Mouse (Mus musculus) right cerebral cortex, postnatal 4 days (tissue): ENCODE data around the gene Dnm3.

ENCODE experiments used
- DNase-seq: peaks from one replicate; pipeline ENCODE4 v3.0.0-alpha.2; 2022

The Dnm3 gene

DNA sequence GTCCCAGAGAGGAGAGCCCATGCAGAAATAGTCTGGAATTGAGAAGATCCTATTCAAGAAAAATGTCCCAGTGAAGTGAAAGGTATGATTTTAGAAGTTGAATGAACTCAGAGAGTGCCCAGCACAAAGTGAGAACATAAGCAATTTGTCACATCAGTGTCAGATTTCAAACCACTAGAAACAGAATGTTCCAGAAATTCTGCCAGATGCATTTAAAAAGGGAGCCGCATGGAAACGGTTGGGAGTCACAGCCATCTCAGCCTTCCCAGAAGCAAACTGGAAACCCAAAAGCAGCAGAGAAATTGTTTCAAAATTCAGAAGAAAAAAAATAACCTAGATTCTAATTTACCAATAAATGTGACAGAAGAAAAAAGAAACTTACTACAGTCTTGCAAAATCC lies 154.7 kb downstream of the Dnm3 start:
- DNase-seq = no peak

DNA sequence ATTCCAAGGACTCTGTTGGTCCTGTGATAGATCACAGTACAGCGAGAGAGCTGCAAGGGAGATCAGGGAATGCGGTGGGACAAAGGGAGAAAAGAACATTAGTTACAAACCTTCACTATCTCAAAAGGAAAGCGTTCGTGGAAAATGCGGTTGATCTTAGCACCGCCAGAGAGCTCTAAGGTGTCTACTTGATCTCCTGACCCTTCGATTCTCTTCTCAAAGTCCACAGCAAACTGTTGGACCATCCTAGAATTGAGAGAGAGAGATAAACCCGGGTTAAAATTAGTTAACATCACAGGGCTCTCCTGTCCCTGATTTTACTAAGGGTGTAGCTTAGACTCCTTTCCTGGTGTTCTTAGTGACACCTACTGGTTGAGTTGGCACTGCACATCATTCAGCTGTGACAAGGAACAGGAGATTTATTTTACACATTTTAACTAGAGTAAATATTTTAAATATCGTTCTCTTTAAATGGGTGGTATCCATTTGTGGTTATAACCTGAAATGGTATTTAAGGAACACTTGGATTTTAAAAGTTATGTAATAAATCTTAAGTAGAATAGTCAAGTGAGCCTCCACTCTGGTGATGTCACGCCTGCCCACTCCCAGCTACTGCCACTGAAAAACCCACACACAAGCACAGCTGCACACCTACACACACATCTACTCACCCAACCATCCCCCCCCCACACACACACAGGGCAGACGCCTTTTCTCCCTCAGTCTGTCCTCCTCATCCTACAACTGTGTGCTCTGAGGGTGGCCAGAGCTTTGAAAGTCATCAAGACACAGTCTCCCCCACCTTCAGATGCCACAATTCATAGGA lies 164.2 kb downstream of the Dnm3 start:
- no peak for DNase-seq

DNA sequence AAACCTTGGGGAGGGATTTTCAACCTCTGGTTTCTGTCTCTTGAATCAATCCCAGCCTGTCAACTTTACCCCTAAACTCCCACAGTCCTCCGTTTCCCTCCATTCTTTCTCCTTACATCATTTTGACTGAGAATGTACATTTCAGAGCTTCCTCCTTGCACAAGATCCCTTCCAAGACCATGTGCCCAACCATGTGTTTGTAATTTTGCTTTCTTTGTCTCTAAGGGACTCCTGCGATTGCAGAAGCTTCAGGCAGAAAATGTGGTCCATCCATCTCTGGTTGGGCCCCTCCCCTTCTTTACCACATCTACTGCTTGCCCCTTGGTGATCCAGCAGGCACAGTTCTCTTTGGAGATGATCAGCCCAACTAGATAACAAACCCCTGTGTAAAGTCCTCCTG lies 165.2 kb downstream of the Dnm3 start:
- no peak for DNase-seq

DNA sequence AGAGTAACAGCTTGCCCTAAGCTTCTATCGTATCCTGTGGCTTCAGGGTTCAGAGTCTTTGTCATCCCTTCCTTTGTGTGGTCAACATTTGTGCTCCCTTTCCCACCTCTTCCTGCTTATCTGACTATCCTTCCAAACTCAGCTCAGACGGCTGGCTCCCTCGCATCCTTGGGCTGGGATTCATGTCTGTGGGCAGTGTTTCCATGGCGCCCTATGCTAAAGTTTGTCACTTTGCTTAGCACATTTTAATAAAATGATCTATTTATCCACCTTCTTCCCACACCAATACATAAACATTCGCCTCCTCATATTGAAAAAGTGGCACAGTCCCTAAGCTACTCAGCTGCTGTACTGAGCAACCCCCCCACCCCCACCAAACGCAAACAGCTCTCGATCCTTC lies 165.7 kb downstream of the Dnm3 start:
- no peak for DNase-seq

DNA sequence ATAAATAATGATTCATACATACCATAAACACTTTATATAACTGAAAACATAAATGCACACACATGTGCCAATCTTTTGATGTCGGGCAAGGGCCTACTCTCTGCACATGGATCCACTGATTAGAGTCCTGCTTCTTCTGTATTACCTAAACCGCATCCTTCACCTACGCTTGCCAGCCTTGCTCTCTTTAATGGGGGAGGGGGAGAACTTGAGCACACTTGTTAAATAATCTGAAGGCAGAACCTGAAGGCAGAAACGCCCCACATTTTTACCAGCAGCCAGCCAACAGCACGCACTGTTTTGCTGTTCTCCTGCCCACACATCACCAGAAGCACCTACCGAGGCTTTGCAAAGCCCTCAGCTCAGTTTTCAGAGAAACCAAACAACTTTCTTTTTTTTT lies 172.6 kb downstream of the Dnm3 start:
- no peak for DNase-seq

DNA sequence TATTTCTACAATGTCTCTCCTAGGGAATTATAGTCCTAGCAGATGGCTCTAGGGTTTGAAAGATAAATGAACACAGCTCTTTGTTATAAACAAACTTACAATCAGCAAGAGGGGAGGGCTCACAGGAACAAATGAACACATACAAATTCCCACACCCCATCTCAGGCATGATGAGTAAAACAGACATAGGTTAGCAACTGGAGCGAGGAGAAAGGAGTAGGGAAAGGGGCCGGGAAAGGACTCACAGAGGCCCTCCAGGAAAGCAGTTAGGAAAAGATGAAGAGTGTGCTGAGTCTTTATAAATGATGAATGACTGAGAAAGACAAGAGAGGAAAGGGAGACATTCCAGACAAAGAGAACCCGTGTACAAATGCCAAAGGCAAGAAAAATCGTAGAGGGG lies 175.4 kb downstream of the Dnm3 start:
- DNase-seq = no peak

DNA sequence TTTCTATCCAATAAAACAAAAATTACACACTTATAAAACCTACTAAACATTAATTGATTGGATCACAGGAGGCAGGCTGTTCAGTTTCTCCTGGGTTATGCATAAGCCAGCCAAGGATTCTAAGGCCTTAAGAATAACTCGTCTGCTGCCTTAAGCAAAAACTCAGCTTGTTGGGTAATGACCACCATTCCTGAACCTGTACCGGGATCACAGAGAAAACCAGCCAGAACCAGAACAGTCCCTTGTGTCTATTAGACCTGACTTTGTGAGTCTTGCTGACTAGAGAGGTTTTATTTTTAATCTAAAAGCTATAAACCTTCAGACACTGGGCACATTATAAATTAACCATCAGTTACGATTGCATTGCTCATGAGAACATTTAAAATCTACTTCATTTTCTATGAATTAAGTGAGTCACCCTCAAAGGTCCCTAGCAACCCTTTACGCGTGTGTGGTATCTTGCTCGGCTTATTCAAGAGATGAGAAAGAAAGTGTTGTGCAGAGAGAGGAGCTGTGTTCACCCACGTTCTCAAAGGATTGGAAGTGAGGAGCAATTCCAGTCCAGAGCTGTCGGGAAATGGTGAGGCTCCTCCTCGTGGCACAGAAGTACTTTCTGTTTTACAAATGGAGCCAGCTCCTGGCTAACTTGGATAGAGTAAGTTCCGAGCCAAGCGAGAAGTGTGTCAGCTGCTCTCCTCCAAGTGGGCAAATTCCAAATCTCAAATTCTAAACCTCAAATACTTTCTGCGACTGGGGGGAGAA lies 178.1 kb downstream of the Dnm3 start:
- no peak for DNase-seq

DNA sequence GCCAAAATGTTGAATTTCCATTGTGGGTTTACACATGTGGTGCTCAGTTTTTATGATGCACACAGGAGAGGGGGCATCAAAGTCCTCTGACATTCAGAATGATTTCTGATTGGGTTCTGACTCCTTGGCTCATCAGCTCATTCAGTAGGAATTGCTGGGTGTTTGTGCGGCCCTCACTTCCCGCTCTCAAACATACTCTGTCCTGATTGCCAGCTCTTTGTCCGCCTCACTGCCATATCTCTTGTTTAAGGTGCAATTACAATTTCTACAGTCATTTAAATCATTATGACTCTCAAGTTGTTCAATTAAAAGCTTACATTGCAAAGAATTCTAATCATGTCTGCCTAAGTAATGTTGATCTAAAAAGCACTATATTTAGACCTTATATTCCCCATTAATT lies 179.3 kb downstream of the Dnm3 start:
- DNase-seq = no peak

DNA sequence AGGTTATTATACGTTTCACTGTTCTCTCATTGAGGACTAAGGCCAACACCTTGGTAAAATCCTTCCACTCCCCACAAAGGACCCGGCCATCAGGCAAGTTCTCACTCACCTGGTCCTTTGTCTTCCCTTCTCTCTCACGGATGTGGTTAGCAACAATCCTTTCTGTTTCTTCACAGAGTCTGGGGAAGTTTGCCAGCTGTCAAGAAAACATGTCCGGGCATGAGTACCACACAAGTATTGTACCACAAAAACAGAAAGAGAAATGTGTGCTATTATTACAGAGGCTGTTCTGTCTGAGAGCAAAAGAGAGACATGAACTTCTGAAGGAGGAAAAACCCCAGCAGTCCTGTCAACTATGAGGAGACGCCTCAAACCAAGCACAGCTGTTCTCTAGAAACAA lies 182.4 kb downstream of the Dnm3 start:
- DNase-seq = no peak

DNA sequence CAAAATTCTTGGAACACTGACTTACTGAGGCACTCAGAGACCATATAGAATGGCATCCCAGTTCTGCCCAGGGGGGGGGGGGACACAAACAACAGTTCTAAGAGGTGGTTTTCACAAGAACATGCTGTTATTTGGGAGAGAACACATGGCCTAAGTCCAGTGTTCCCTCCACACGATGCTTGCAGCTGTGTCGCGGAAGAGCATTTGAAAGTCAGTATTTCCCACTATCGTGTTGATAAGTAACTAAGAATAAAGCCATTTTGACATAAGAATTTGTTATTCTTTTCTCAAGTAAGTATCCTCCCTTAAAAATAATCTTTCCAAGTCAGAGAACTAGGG lies 183.3 kb downstream of the Dnm3 start:
- no peak for DNase-seq

DNA sequence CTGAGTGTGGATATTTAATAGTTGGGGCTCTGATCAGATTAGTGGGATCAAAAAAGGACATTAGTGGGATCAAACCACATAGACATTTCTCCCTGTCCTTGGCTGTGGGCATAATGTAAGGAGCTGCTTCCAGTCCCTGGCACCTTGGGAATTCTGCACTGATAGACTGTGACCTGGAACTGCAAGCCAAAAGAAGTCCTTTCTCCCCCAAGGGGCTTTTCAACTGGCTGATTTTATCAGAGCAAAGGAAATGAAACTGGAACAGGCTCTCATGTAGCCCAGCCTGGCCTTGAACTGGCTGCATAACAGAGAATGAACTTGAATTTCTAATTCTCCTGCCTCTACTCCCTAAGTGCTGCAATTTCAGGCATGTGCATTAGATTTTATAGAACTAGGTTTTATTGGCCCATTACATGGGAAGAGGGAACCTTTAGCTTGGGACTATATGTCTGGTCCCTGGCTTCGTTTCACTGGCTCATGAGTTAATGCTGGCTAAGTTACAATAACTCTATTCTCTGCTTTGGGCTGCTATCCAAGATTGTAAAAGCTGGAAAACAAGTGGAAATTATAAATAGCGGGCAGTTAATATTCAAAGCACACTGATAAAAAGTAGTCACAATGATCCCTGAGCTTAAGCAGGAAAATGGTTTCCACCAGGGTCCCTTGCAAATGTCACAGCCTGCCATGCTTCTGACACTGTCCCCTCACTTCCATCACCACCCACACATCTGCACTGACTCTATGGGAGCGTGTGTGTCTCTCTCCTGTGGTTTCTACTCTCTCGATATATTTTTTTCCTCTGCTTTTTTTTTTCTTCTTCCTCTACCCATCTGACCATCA lies 183.9 kb downstream of the Dnm3 start:
- DNase-seq = no peak

DNA sequence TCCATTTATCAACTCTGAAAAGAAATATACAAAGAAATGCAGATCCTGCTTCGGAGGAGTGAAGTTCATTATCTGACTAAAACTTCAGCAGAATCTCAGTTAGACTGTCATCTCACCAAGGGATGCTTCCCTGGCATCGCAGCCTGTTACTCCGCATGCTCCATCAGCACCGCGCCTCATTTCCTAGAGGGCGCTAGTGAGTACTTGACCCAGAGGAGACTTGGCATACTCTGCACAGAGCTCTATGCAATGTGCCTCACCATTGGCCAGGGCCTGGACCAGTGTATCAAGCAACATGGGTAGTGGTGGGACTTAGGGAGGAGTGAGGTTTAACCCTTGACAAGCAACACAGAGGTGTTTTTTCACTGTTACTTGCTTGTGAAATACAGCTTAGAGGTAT lies 190.9 kb downstream of the Dnm3 start:
- peak; percentile 16 for DNase-seq

DNA sequence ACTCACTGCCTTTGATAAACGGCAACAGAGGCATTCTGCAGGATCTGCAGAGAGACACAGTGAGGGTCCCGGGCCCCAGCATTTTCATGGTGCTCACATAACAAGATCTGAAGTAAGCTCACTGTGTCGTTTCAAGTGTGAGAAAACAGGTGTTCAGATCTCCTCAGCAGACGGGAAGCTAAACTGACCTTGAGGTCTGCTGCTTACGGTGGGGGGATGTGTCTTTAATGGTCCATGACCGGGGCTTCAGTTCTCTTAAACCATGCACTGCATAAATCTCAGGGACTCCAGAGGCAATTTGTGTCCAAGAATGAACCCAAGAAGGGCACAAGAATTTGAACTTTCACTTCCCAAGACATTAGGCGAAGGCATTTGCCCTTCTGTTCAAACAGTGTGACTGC lies 195.9 kb downstream of the Dnm3 start:
- DNase-seq = no peak

DNA sequence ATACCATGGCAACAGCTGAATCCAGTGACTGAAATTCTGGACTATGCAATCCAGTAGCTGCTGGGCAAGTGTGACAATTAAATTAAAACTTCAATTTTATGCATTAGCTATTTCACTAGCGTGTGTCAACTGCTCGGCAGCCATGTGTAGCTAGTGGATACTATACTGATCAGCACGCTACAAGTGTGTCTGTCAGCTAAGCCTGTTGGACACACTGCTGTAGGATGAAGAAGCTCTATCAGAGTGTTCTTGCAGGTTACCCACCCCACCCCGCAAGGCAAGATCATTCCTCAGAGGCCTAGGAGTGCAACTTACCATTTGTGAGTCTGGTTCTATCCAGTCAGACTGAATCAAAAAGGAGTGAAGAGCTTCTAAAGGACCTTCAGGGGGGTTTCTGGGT lies 197.8 kb downstream of the Dnm3 start:
- DNase-seq = no peak

DNA sequence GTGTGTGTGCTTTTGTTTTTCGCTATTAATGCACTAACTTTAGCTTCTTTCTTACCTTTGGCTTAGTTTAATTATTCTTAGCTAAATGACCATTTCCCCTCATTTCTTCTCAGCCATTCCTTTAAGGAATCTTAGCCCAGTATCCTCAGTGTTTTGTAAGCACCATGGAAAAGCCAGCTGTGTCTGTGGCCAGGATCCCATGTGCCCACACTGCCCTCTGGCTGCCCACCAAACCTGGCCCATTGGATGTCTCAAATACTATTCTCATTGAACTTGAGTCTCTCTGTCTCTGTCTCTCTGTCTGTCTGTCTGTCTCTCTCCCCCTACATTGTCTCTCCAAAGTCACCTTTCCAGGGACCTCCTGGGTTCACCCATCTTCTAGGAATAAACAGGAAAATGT lies 201.8 kb downstream of the Dnm3 start:
- peak; percentile 29 for DNase-seq

DNA sequence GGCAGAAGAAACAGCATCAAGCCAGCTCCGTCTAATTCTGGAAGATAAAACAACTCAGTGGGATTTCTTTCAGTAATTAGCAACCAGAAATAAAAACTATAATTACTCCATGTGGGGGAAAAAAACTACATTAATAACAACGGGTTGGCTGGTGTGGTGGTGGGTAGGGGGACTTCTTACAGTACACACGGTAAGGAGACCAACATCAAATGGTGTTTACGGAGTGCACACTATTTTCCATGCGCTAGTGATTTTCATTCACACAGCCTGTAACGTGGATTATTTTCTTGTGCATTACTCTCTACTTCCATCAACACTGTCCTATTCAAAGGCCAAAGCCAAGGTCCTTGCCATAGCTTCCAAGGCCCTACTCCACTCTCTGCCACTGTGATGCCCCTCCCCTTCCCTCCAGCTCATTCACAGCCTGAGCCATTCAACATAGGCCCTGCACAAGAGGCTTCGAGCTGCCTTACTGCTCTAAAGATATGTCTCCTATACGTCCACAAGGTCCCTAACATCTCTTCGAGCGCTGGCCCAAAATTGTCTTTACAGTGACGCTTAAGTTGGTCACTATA lies 203.1 kb downstream of the Dnm3 start:
- DNase-seq = no peak

DNA sequence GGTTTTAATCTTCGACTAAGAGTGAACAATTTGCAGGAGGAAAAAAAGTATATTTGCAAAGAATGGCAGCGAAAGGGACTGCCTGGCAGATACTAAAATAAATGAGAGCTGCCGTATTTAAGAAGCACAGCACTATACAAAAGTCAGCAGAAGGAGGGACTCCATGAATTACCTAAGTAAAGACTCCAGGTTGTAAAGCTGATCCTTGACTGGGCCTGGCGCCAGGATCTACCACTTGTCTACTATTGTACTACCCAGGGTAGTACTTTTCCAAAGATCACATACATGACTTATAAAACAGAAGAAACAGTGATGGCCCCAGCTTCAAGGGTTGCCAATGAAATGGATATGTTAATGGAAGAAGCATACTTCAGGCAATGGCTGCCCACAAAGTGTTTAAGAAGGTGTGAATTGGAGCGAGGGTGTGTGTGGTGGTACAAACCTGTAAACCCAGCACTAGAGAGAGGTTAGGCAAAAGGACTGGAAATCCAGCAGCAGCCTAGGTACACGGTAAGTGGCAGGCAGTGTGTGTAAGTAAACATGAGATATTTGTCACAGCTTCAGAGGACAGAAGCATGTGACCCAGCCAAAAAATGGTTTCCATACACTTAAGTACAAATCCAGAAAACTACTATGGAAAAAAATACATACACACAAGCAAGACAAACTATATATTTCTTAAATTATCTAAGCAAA lies 220.8 kb downstream of the Dnm3 start:
- peak; percentile 6 for DNase-seq

DNA sequence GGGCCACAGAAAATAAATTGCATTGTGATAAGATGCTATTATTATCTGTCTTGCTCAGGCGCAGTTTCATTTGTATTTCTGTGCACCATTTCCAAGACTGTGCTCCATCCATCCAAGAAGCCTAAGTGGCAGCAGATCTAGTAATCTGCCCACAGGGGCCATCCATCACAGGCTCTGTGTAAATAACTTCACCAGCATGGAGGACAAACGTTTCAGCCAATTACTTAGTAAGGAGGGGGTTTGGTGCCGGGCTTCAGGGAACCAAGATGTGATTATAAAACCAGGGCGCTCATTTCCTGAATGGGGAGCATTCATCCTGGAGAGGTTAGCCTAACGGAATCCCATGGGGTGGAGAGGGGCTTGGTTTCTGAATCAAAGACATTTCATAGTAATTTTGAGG lies 222.9 kb downstream of the Dnm3 start:
- DNase-seq = no peak

DNA sequence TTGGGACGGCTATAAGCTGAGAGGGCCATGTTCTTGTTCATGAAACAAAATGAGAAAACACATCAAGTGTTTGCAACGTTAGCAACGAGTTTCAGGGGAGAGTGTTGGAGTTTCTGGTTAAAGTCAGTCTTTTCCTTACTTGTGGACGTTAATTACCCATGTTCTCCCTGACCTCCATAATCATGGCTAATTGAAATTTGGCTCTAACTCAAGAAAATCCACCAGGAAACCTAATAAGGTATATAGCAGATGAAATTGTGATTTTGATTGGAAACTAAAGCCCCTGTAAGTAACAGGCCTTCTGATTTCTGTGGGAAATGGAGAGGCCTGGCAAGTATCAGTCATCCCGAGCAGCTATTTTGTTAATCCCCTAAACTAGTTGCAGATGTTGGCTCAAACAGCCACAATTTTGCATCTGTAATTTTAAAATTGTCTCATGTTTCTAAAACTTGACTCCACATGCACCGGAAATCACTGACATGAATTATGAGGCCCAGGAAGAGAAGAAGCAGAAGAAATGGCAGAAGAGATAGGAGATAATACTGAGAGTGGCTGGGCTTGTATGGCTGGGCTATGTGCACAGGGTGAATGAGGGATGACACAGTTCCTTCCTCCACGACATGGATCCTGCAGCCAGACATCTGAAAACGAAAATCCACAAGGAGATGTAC lies 223.7 kb downstream of the Dnm3 start:
- no peak for DNase-seq

DNA sequence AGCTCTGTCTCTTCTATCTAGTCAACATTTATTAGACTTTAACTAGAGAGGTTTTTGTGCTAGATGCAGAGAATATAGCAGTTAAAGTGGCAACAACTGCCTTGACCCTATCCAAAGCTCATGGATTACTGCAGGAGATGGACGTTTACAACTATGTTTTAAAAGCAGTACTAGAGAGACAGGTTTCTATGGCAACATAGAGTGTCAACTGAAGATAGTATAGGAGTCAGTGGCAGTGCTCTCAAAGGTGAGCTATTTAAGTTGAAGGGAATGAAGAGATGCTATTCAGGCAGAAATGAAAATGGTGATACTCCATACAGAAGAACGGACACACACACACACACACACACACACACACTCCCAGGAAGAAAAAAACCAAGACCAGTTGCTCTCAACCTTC lies 225.0 kb downstream of the Dnm3 start:
- no peak for DNase-seq

DNA sequence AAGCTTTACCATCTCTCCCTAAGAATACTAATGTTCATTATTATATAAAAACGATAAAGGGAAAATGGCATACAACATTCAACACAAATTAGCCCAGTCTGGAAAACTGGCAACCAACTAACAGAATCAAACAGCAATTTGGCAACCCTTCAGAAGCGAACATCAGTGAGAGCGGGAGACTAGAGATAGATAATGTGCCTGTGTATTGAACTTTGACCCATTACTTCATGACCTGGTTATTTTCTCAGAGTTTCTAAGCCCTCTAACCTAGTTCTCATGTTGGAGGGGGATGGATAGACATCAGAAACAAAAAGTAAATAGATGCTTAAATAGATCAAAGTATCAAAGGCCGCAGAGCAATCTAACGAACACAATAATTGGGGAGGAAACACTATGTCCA lies 230.6 kb downstream of the Dnm3 start:
- no peak for DNase-seq

DNA sequence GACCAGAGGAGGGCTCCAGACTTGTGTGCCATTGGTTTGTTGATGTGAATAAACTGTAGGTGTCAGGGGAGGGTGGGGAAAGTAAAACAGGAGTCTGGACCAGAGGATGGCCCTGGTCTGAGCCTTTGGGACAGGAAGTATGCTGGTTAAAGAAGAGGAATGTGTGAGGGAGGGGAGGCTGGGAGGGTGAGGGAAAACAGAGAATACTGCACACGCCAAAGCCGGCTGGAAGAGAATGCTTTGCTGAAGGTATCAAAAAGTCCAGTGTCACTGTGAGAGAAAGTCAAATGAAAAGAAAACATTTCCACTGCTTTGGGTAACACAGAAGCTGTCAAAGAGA lies 234.2 kb downstream of the Dnm3 start:
- no peak for DNase-seq
